Mouse (Mus musculus): ENCODE measurements around the gene Fam214b.

The Fam214b gene

DNA sequence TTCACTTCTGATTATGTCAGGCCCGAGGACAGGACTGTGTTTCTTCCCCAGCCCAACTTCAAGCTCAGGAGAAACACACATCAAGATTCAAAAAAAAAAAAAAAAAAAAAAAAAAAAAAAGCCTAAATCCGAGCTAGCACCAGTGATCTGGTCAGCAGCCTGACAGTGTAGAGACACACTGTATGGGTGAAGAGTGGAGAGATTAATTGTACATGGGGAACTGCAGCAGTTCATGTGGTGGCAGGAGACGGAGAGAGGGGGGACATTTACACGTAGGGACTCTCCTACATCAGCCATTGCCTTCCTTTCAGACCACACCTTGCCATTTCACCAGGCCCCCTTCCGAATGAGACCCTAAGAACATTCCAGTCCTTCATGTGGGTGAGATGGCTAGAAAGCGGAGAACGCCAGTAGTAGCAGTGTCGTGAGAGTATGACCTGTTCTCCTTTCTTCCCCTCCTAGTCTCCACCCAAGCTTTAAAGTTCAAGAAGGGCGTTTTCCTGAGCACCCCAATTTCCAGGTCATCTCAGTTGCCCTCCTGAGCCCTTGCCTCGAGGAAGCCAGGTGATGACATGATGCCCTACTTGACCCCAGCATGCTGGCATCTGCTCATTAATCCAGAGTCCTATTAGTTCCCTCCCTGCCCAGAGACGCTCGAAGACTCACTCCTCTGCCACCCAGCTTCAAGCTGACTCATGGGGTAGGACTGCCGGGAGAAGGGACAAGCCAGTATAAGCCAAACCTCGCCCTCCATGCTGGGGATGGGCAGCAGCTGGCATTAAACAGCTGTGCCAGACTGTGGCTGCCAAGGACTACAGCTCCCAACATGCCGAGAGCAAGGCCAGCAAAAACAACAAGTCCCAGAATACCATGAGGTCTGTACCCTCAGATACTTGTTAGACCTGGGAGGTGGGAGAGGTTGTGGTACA lies 7.2 kb downstream of the Fam214b start:
- DNase-seq (ENCODE audit: low spot score) = no peak

- DNase-seq (ENCODE audit: low spot score) = no peak
Measured at GRCm38 (mm10) chr4:43037860-43038566, 8.0 kb downstream of the Fam214b start.

DNA sequence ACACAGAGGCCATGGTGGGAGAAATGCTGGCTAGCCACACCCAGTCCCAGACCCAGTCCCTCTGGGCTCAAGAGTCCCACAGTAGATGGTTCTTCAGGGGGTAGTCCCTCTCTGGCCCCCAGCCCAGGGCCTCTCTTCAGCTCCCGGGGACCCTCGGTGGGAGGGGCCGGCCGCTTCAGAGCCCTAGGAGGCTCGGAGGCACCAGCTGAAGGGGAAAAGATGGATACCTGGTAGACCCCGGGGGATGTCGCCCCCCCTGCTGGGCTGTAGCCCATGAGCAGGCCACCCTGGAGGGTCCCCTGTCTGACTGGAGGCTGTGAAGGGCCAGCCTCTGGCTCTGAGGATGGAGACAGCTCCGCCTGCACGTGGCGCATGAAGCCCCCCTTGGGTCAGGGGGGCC lies 9.7 kb downstream of the Fam214b start:
- DNase-seq (ENCODE audit: low spot score) = no peak

GRCm38 (mm10) chr4:43035851-43036250 lies 10.2 kb downstream of the Fam214b start:
- DNase-seq (ENCODE audit: low spot score) = no peak

- DNase-seq (ENCODE audit: low spot score) = no peak
Measured at GRCm38 (mm10) chr4:43033481-43033880, 12.5 kb downstream of the Fam214b start.

GRCm38 (mm10) chr4:43032501-43032900 lies 13.5 kb downstream of the Fam214b start:
- DNase-seq (ENCODE audit: low spot score) = no peak

DNA sequence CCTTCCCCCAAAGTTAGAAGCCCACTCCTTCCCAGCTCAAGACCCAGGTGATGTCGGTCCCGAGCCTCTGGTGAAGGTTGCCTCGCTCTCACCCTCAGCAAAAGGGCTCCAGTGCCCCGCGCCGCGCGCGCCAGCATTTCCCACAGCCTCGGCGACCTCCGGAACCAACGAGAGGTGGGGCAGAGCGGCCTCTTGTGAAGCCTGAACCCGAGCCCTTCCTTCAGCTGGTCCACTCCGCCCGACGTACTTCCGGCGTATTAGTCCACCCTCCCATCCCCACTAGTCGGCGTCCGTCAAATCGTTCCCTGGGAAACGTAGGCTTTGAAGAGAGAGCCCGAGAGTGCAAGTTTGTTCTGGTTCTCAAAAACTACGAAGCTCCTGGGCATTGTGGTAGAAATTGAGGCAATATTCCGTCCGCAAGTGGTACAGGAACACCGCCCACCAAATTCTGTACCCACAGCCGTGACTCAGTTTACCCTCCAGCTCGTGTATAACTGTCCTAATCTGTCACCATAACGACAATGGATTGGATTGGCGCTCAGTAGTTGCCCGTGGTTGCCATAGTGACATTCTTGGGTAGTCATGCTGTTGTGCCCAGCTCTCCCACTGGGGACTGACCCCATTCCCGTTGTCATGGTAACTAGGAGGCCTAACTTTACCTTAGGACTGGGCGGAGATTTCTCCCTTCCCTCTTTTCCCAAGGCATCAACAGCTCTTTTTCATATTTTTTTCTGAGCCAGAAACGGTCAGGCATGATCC lies 14.6 kb downstream of the Fam214b start, which contains the start of gene Stoml2:
Gene Stoml2 (minus strand): TSS at position 474 of the 759 bp plus-strand sequence.
- DNase-seq (ENCODE audit: low spot score) = peak; percentile 92

- DNase-seq (ENCODE audit: low spot score) = no peak
Measured at GRCm38 (mm10) chr4:43030780-43031230, 15.2 kb downstream of the Fam214b start.

- DNase-seq (ENCODE audit: low spot score) = no peak
Measured at GRCm38 (mm10) chr4:43030352-43030751, 15.7 kb downstream of the Fam214b start.

DNA sequence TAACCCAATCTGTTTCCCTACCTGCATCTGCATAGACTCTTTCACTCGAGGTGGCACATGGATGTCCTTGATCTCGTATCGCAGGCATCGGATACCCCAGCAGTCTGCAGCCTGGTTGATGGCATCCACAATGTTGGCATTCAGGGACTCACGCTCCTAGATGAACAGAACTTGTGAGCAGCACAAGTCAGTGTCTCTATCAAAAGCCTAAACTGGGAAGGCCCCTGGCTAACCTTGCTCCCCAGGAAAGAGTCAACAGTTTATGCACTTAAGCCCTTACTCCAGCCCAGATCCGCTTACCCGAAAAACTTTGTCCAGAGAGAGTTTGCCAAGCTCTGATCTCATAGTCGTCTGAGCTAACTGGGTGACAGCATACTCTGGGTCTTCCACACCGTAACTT lies 16.3 kb downstream of the Fam214b start:
- DNase-seq (ENCODE audit: low spot score) = no peak

DNA sequence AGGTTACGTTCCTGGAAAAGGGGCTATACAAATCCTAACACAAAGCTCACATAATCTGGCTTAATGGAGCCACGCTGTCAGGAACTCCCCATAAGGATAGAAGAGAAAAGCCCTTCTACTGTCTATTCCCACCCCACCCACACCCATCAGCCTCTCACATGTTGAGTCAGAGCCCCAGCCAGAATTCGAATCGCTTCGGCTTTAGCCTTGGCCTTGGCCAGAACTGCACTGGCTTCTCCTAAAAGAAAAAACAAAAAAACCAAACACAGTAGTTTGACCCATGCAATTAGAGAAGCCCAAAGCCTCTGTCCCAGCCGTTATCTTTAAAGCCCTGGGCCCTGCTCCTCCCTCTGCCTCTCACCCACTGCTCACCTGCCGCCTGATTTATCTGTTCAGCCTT lies 16.9 kb downstream of the Fam214b start:
- DNase-seq (ENCODE audit: low spot score) = no peak

GRCm38 (mm10) chr4:43025084-43025960 lies 20.7 kb downstream of the Fam214b start, which contains the start of gene Pigo:
Gene Pigo, minus strand, starts transcription at chr4:43025819.
- DNase-seq (ENCODE audit: low spot score) = peak; percentile 95

DNA sequence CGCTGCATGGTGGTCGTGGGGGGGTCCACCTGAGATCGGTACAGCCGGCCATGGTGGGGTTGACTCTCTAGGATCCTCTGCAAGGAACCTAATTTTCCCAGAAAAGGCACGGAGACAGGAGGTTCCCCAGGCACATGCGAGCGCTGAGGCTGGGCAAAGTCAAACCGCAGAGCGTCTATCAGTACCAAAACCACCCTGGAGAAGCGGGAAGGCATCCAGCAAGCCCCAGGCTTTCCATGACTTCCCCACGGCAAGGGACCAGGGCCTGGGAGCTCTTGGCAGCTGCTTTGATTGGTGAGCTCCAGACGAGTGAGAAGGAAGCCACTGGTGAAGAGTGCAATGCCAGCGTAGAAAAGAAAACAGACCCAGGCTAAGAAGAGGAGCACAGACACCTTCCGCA lies 21.3 kb downstream of the Fam214b start:
- no peak for DNase-seq (ENCODE audit: low spot score)

- DNase-seq (ENCODE audit: low spot score) = no peak
Measured at GRCm38 (mm10) chr4:43021341-43021740, 24.7 kb downstream of the Fam214b start.

GRCm38 (mm10) chr4:43020876-43021275 lies 25.1 kb downstream of the Fam214b start:
- no peak for DNase-seq (ENCODE audit: low spot score)

- DNase-seq (ENCODE audit: low spot score) = no peak
Measured at GRCm38 (mm10) chr4:43019641-43020465, 26.2 kb downstream of the Fam214b start.

GRCm38 (mm10) chr4:43019176-43019575 lies 26.8 kb downstream of the Fam214b start:
- no peak for DNase-seq (ENCODE audit: low spot score)

DNA sequence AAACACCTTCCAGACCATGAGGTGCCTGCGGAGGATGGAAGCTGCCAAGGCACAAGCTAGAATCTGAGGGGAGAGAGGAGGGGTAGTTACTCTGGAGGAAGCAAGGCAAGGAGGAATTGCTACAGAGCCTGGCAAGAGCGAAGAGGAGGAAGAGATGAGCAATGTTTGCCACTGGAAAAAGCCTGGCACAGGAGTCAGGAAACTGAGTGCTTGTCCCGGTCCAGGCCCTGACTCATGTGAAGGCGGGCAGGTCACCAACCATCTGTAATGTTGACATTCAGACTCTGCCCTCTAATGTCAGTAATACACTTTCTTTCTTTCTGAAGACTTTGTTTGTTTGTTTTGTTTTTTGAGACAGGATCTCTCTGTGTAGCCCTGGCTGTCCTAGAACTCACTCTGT lies 27.9 kb downstream of the Fam214b start:
- no peak for DNase-seq (ENCODE audit: low spot score)

DNA sequence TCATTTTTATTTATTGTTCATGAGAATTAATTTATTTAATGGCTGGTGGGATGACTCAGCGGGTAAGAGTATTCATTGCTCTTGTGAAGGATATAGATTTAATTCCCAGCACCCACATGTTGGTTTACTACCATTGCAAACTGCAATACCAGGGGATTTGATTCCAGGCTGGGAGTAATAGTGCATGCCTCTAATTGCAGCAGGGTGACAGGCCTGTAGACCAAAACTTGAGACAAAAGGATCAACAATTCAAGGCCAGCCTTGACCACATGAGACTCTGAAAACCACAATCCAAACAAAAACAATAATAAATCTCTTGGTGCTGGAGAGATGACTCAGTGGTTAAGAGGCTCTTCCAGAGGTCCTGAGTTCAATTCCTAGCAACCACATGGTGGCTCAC lies 33.9 kb downstream of the Fam214b start:
- DNase-seq (ENCODE audit: low spot score) = no peak
